ENCODE assay signal across 31 mouse cellular contexts in the genomic region with DNA sequence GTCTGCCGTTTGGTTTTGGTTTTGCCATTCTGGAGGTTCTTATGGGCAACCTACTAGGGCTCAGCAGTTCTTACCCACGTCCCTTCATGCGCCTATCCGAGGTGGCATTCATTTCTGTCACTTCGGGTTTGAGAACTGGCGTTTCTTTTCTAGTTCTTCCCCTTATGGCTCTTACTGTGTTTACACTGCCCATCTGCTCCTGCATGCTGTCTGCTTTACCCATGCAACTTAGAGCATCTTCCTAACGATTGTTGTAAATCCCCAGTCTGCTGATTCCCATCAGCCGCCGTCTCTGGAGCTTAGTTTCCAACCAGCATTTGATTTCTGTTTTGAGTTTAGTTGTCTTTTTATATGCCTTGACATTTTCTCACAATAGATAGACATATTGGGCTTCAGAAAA.
DNase-seq lines count a peak whose midpoint lies in the region; ATAC-seq and TF ChIP-seq lines count a peak whose summit lies in the region.
"Had no signal": no experiment of that assay in that cellular context is flagged by ENCODE, and none has a peak within 500 bp of the region (broad histone marks: within the 10 kb centered on the region; RNA-seq: fewer than 3 reads in every experiment).

No protein-coding gene starts in this region.

- H3K9me3 ChIP-seq in forebrain, embryonic 14.5 days (replicated peaks; ENCODE audit: control insufficient read depth, low read length) = no peaks in the 10 kb centered on the region
- H3K9me3 ChIP-seq in forebrain, embryonic 10.5 days = no peaks in the 10 kb centered on the region
- no peaks in the 10 kb centered on the region for H3K9me3 ChIP-seq in stomach, postnatal 0 days (ENCODE audit: control insufficient read depth, low read length)
- H3K9me3 ChIP-seq: embryonic facial prominence, embryonic 15.5 days; G1E; hindbrain, embryonic 10.5 days; hindbrain, embryonic 15.5 days; liver, embryonic 12.5 days; megakaryocyte, embryonic 14.5 days; midbrain, embryonic 12.5 days; neural tube, embryonic 12.5 days had no signal

- H3K4me3 ChIP-seq in forebrain, embryonic 14.5 days (ENCODE audit: low read depth, low read length) = no peak overlapping the region
- H3K4me3 ChIP-seq in forebrain, embryonic 10.5 days = no peak overlapping the region
- H3K4me3 ChIP-seq in stomach, postnatal 0 days (ENCODE audit: low read depth, low read length) = no peak overlapping the region
- H3K4me3 ChIP-seq: embryonic facial prominence, embryonic 15.5 days; hindbrain, embryonic 10.5 days; hindbrain, embryonic 15.5 days; liver, embryonic 12.5 days; megakaryocyte, embryonic 14.5 days; midbrain, embryonic 12.5 days; myocyte; neural tube, embryonic 12.5 days had no signal

- no peak for TF ChIP-seq EP300 in stomach, postnatal 0 days (optimal IDR thresholded peaks at IDR 0.05)

- no peak overlapping the region for H3K4me2 ChIP-seq in forebrain, embryonic 14.5 days (ENCODE audit: low read length)
- H3K4me2 ChIP-seq in stomach, postnatal 0 days (replicated peaks; ENCODE audit: low read depth) = no peak overlapping the region
- H3K4me2 ChIP-seq: embryonic facial prominence, embryonic 15.5 days; hindbrain, embryonic 15.5 days; liver, embryonic 12.5 days; midbrain, embryonic 12.5 days; neural tube, embryonic 12.5 days had no signal

- no peaks in the 10 kb centered on the region for H3K27me3 ChIP-seq in forebrain, embryonic 14.5 days (replicated peaks; ENCODE audit: control insufficient read depth, insufficient read depth, low read length)
- no peaks in the 10 kb centered on the region for H3K27me3 ChIP-seq in forebrain, embryonic 10.5 days (ENCODE audit: poor library complexity, severe bottlenecking)
- no peaks in the 10 kb centered on the region for H3K27me3 ChIP-seq in stomach, postnatal 0 days (ENCODE audit: control insufficient read depth, insufficient read depth, low read length)
- H3K27me3 ChIP-seq: embryonic facial prominence, embryonic 15.5 days; hindbrain, embryonic 15.5 days; liver, embryonic 12.5 days; megakaryocyte, embryonic 14.5 days; midbrain, embryonic 12.5 days; neural tube, embryonic 12.5 days had no signal

- no peak for TF ChIP-seq POLR2A in brain, embryonic 14.5 days (IDR thresholded peaks at IDR 0.05; ENCODE audit: borderline replicate concordance, extremely low read depth, insufficient read depth, insufficient read length, poor library complexity, severe bottlenecking)

- no peak overlapping the region for H3K9ac ChIP-seq in forebrain, embryonic 14.5 days (ENCODE audit: low read length)
- no peak overlapping the region for H3K9ac ChIP-seq in stomach, postnatal 0 days (ENCODE audit: low read length)
- H3K9ac ChIP-seq: embryonic facial prominence, embryonic 15.5 days; hindbrain, embryonic 15.5 days; liver, embryonic 12.5 days; liver, postnatal 0 days; midbrain, embryonic 12.5 days; neural tube, embryonic 12.5 days had no signal

- no peaks in the 10 kb centered on the region for H3K36me3 ChIP-seq in forebrain, embryonic 14.5 days (ENCODE audit: control insufficient read depth, insufficient read depth, low read length)
- no peaks in the 10 kb centered on the region for H3K36me3 ChIP-seq in forebrain, embryonic 10.5 days (replicated peaks)
- no peaks in the 10 kb centered on the region for H3K36me3 ChIP-seq in stomach, postnatal 0 days (ENCODE audit: control insufficient read depth, insufficient read depth, low read length)
- H3K36me3 ChIP-seq: embryonic facial prominence, embryonic 15.5 days; G1E; hindbrain, embryonic 10.5 days; hindbrain, embryonic 15.5 days; liver, embryonic 12.5 days; midbrain, embryonic 12.5 days; neural tube, embryonic 12.5 days had no signal

- no peak overlapping the region for H3K27ac ChIP-seq in forebrain, embryonic 14.5 days (ENCODE audit: low read depth, low read length)
- H3K27ac ChIP-seq in forebrain, embryonic 10.5 days = no peak overlapping the region
- H3K27ac ChIP-seq in stomach, postnatal 0 days (replicated peaks) = no peak overlapping the region
- H3K27ac ChIP-seq: embryonic facial prominence, embryonic 15.5 days; hindbrain, embryonic 10.5 days; hindbrain, embryonic 15.5 days; liver, embryonic 12.5 days; midbrain, embryonic 12.5 days; neural tube, embryonic 12.5 days had no signal

- WGBS in forebrain, embryonic 14.5 days = 85% methylated on average over 9 of the region's 9 CpGs
- 91% methylated on average over 9 of the region's 9 CpGs for WGBS in forebrain, embryonic 10.5 days
- WGBS in stomach, postnatal 0 days = 83% methylated on average over 9 of the region's 9 CpGs

- ATAC-seq in forebrain, embryonic 14.5 days = no peak
- ATAC-seq in stomach, postnatal 0 days (ENCODE audit: low FRiP score, low TSS enrichment) = no peak
- ATAC-seq: inflammation-experienced regulatory T-cells, adult 6 months; liver, embryonic 12.5 days; liver, postnatal 0 days; Patski had no signal

- peak; percentile 38 for DNase-seq in forebrain, embryonic 14.5 days (ENCODE audit: low spot score)
- no peak for DNase-seq in forebrain, embryonic 10.5 days (ENCODE audit: extremely low spot score, low spot score)
- DNase-seq in layer of hippocampus, adult 8-10 months (ENCODE audit: low spot score in 2 of 2) = peak; percentile 25 to 31
- DNase-seq in layer of hippocampus, postnatal 25 days (ENCODE audit: extremely low spot score in 1 of 2, low spot score in 1 of 2) = no peak
- peak; percentile 46 for DNase-seq in brain, embryonic 14.5 days (ENCODE audit: low read depth)
- DNase-seq in stomach, postnatal 0 days (ENCODE audit: low spot score) = peak; percentile 3
- no peak for DNase-seq in urinary bladder, postnatal 4 days (ENCODE audit: low spot score in 2 of 2)
- DNase-seq: adrenal gland, postnatal 10 days; cerebellum, adult 18-20 months; cerebellum, postnatal 10 days; gastrocnemius, postnatal 10 days; heart, postnatal 14 days; kidney, adult 11 months; kidney, postnatal 14 days; left cerebral cortex, postnatal 4 days; liver, postnatal 0 days; lung, postnatal 4 days; right cerebral cortex, adult 18-20 months; thymus, adult 2 months; thymus, postnatal 36 days had no signal

- TF ChIP-seq CTCF in brain, embryonic 14.5 days (IDR thresholded peaks at IDR 0.05; ENCODE audit: borderline replicate concordance, extremely low read depth, insufficient read depth, insufficient read length) = no peak
- no peak for TF ChIP-seq CTCF in stomach, postnatal 0 days (IDR thresholded peaks at IDR 0.05; ENCODE audit: low read depth)

- H3K4me1 ChIP-seq in forebrain, embryonic 14.5 days (ENCODE audit: control insufficient read depth, insufficient read depth, low read length) = no peaks in the 10 kb centered on the region
- no peaks in the 10 kb centered on the region for H3K4me1 ChIP-seq in forebrain, embryonic 10.5 days
- H3K4me1 ChIP-seq in stomach, postnatal 0 days (replicated peaks; ENCODE audit: control insufficient read depth, insufficient read depth) = no peaks in the 10 kb centered on the region
- H3K4me1 ChIP-seq: embryonic facial prominence, embryonic 15.5 days; hindbrain, embryonic 10.5 days; hindbrain, embryonic 15.5 days; liver, embryonic 12.5 days; megakaryocyte, embryonic 14.5 days; midbrain, embryonic 12.5 days; neural tube, embryonic 12.5 days had no signal

Comparison
In these comparisons a context has a peak if more than half of its experiments do, and no peak if none do; other contexts are left out.
1. DNase-seq: peak in forebrain, embryonic 14.5 days (single experiment), layer of hippocampus, adult 8-10 months (2 of 2), brain, embryonic 14.5 days (single experiment) and stomach, postnatal 0 days (single experiment); none in forebrain, embryonic 10.5 days (single experiment), layer of hippocampus, postnatal 25 days (0 of 2) and urinary bladder, postnatal 4 days (0 of 2).